Mouse (Mus musculus): ENCODE measurements at regions not wholly inside any gene's neighbourhood (a gene's known extent, or its start where the extent isn't known, plus 50 kb on each side); places are given as distances from the start of the nearest gene placed in this dataset.

GRCm38 (mm10) chr14:18394071-18394745 is 62.5 kb upstream of the Ube2e1 start:
- no peak for TF ChIP-seq GATA1 (IDR thresholded peaks at IDR 0.05; ENCODE audit: borderline replicate concordance, low read length)
- TF ChIP-seq FLI1 (IDR thresholded peaks at IDR 0.05; ENCODE audit: low read length): no peak
